Mouse (Mus musculus) frontal cortex, adult (tissue): ENCODE results near the gene Igdcc3.
"Not testable (repeated sequence)": the region's sequence is repeated elsewhere in the genome, so short reads cannot be mapped to it uniquely, and the experiment has no call there.

Experiments
- ATAC-seq: cut with Nextera tagmentation; 2 replicates; pipeline ENCODE4 v1.9.2; 2017; ENCODE audit warnings: mild to moderate bottlenecking, moderate library complexity, mixed read lengths; ENCODE audit not compliant: low TSS enrichment

Gene Igdcc3

GRCm38 (mm10) chr9:65202165-65202754, 61.3 kb downstream of the Igdcc3 start:
- ATAC-seq = no peak; the same call in 1 of the 2 replicates

- ATAC-seq = no peak
Measured at GRCm38 (mm10) chr9:65205049-65205815, 64.2 kb downstream of the Igdcc3 start.

- ATAC-seq = not testable (repeated sequence)
Measured at GRCm38 (mm10) chr9:65207041-65207815, 66.2 kb downstream of the Igdcc3 start.

- ATAC-seq = no peak
Measured at GRCm38 (mm10) chr9:65208293-65209179, 67.5 kb downstream of the Igdcc3 start.

GRCm38 (mm10) chr9:65211598-65211997, 70.6 kb downstream of the Igdcc3 start:
- no peak for ATAC-seq

GRCm38 (mm10) chr9:65214425-65214777, 73.4 kb downstream of the Igdcc3 start:
- no peak for ATAC-seq

GRCm38 (mm10) chr9:65214778-65215493, 73.9 kb downstream of the Igdcc3 start:
- peak; percentile 85 for ATAC-seq

GRCm38 (mm10) chr9:65215494-65216126, 74.6 kb downstream of the Igdcc3 start:
- ATAC-seq = peak; percentile 75; the same call in 1 of the 2 replicates

- ATAC-seq = no peak
Measured at GRCm38 (mm10) chr9:65216972-65217371, 76.0 kb downstream of the Igdcc3 start.

- ATAC-seq = no peak
Measured at GRCm38 (mm10) chr9:65217661-65218060, 76.7 kb downstream of the Igdcc3 start.

- no peak for ATAC-seq
Measured at GRCm38 (mm10) chr9:65218916-65219315, 77.9 kb downstream of the Igdcc3 start.

GRCm38 (mm10) chr9:65220398-65220797, 79.4 kb downstream of the Igdcc3 start:
- ATAC-seq = not testable (repeated sequence)

GRCm38 (mm10) chr9:65223927-65224326, 82.9 kb downstream of the Igdcc3 start:
- ATAC-seq = no peak

GRCm38 (mm10) chr9:65225795-65226194, 84.8 kb downstream of the Igdcc3 start:
- no peak for ATAC-seq

- no peak for ATAC-seq
Measured at GRCm38 (mm10) chr9:65230250-65230649, 89.3 kb downstream of the Igdcc3 start.

- no peak for ATAC-seq
Measured at GRCm38 (mm10) chr9:65231284-65231683, 90.3 kb downstream of the Igdcc3 start.

- no peak for ATAC-seq
Measured at GRCm38 (mm10) chr9:65233243-65233985, 92.4 kb downstream of the Igdcc3 start.

GRCm38 (mm10) chr9:65234734-65235133, 93.7 kb downstream of the Igdcc3 start:
- no peak for ATAC-seq
